Mouse (Mus musculus): Measurements from ENCODE around the gene Ly6g5c. TPM values are rescaled to one million over a fixed set of nuclear protein-coding genes. Genes with fewer than 3 reads are reported as not detected.

The Ly6g5c gene
- polyA plus RNA-seq (2016; fragmentation: Nextera tagmentation; extraction: Ambion mirVana), result not detected in 2 replicates

GRCm38 (mm10) chr17:35108097-35108496 lies at the start of gene Ly6g5c:
TSS of gene Ly6g5c (plus strand) at chr17:35108279.
- ATAC-seq (ENCODE audit: insufficient number of reproducible peaks, low FRiP score), result no peak

GRCm38 (mm10) chr17:35058316-35058715 lies 49.8 kb upstream of the Ly6g5c start:
- H3K9me3 ChIP-seq (replicated peaks), result no peaks in the 10 kb centered on the region; the same call in 1 of the 2 replicates
- H3K9ac ChIP-seq, result 0 out of 2 replicates have a peak overlapping the region, but pooled peaks have one; percentile 3
- 0 out of 2 replicates have a peak overlapping the region, but pooled peaks have one; percentile 76 for H3K4me3 ChIP-seq
- peaks cover 25% of the 10 kb centered on the region for H3K4me1 ChIP-seq (replicated peaks)
- WGBS, result 63% methylated on average over 9 of the region's 9 CpGs
- peaks cover 7% of the 10 kb centered on the region; the same call in 1 of the 2 replicates for H3K27me3 ChIP-seq (replicated peaks)
- peak overlapping the region; percentile 96 for H3K4me2 ChIP-seq
- ATAC-seq (ENCODE audit: insufficient number of reproducible peaks, low FRiP score), result no peak
- peaks cover 80% of the 10 kb centered on the region for H3K36me3 ChIP-seq
- peak overlapping the region; percentile 95 for H3K27ac ChIP-seq (ENCODE audit: poor library complexity, severe bottlenecking)

More at GRCm38 (mm10) chr17:35108097-35108496, at the start of gene Ly6g5c:
- Histone ChIP-seq H3K4me1 (replicated peaks) (peaks cover 6% of the 10 kb centered on the region), H3K4me3 (no peak within 1 kb of the TSS), H3K4me2 (no peak within 1 kb of the TSS), H3K27me3 (replicated peaks) (0 out of 2 replicates have a peak, but pooled peaks cover 3% of the 10 kb centered on the region), H3K36me3 (peaks cover 9% of the 10 kb centered on the region), H3K9ac (no peak within 1 kb of the TSS), H3K27ac (ENCODE audit: poor library complexity, severe bottlenecking) (no peak within 1 kb of the TSS), H3K9me3 (replicated peaks) (no peaks in the 10 kb centered on the region)
- WGBS, result 78% methylated on average over 6 of the region's 6 CpGs

- peaks cover 16% of the 10 kb centered on the region for H3K27me3 ChIP-seq (replicated peaks)
- under 1% methylated on average over 57 of the region's 57 CpGs for WGBS
- H3K4me1 ChIP-seq (replicated peaks), result peaks cover 28% of the 10 kb centered on the region
- H3K27ac ChIP-seq (ENCODE audit: poor library complexity, severe bottlenecking), result peak within 1 kb of the TSS; percentile 95
- ATAC-seq (ENCODE audit: insufficient number of reproducible peaks, low FRiP score), result peak; percentile 95
- H3K36me3 ChIP-seq, result peaks cover 72% of the 10 kb centered on the region
- peak within 1 kb of the TSS; percentile 92 for H3K9ac ChIP-seq
- H3K9me3 ChIP-seq (replicated peaks), result no peaks in the 10 kb centered on the region; the same call in 1 of the 2 replicates
- peak within 1 kb of the TSS; percentile 96 for H3K4me2 ChIP-seq
- peak within 1 kb of the TSS; percentile 76 for H3K4me3 ChIP-seq
Measured at GRCm38 (mm10) chr17:35058911-35059892, 48.9 kb upstream of the Ly6g5c start, which contains the start of gene Ddah2. TSS of gene Ddah2 (plus strand) at chr17:35059035.

- Histone ChIP-seq H3K27me3 (replicated peaks) (peaks cover 24% of the 10 kb centered on the region), H3K4me1 (replicated peaks) (peaks cover 34% of the 10 kb centered on the region), H3K9ac (peak overlapping the region; percentile 92), H3K9me3 (replicated peaks) (no peaks in the 10 kb centered on the region), H3K27ac (ENCODE audit: poor library complexity, severe bottlenecking) (no peak overlapping the region), H3K4me2 (peak overlapping the region; percentile 96), H3K36me3 (peaks cover 64% of the 10 kb centered on the region), H3K4me3 (peak overlapping the region; percentile 76)
- ATAC-seq (ENCODE audit: insufficient number of reproducible peaks, low FRiP score), result no peak
- 28% methylated on average over 14 of the region's 14 CpGs for WGBS
Measured at GRCm38 (mm10) chr17:35060071-35060470, 48.0 kb upstream of the Ly6g5c start.

- no peak overlapping the region for H3K27ac ChIP-seq (ENCODE audit: poor library complexity, severe bottlenecking)
- WGBS, result 61% methylated on average over 22 of the region's 22 CpGs
- H3K9ac ChIP-seq, result 0 out of 2 replicates have a peak overlapping the region, but pooled peaks have one; percentile 92
- no peaks in the 10 kb centered on the region for H3K9me3 ChIP-seq (replicated peaks)
- H3K4me2 ChIP-seq, result peak overlapping the region; percentile 96
- H3K36me3 ChIP-seq, result peaks cover 57% of the 10 kb centered on the region
- H3K4me3 ChIP-seq, result peak overlapping the region; percentile 76
- no peak for ATAC-seq (ENCODE audit: insufficient number of reproducible peaks, low FRiP score)
- peaks cover 32% of the 10 kb centered on the region for H3K27me3 ChIP-seq (replicated peaks)
- H3K4me1 ChIP-seq (replicated peaks), result peaks cover 40% of the 10 kb centered on the region
Measured at GRCm38 (mm10) chr17:35060737-35061297, 47.3 kb upstream of the Ly6g5c start.

GRCm38 (mm10) chr17:35061299-35061698 lies 46.8 kb upstream of the Ly6g5c start:
- no peak for ATAC-seq (ENCODE audit: insufficient number of reproducible peaks, low FRiP score)
- no peaks in the 10 kb centered on the region for H3K9me3 ChIP-seq (replicated peaks)
- no peak overlapping the region for H3K9ac ChIP-seq
- no peak overlapping the region for H3K4me3 ChIP-seq
- no peak overlapping the region for H3K27ac ChIP-seq (ENCODE audit: poor library complexity, severe bottlenecking)
- H3K27me3 ChIP-seq (replicated peaks), result peaks cover 37% of the 10 kb centered on the region
- H3K4me1 ChIP-seq (replicated peaks), result peaks cover 42% of the 10 kb centered on the region
- no peak overlapping the region for H3K4me2 ChIP-seq
- 80% methylated on average over 8 of the region's 8 CpGs for WGBS
- H3K36me3 ChIP-seq, result peaks cover 52% of the 10 kb centered on the region

GRCm38 (mm10) chr17:35063466-35063865 lies 44.6 kb upstream of the Ly6g5c start:
- Histone ChIP-seq H3K27ac (ENCODE audit: poor library complexity, severe bottlenecking) (no peak overlapping the region), H3K4me1 (replicated peaks) (peaks cover 39% of the 10 kb centered on the region), H3K4me2 (no peak overlapping the region), H3K9ac (no peak overlapping the region), H3K9me3 (replicated peaks) (no peaks in the 10 kb centered on the region), H3K4me3 (no peak overlapping the region), H3K27me3 (replicated peaks) (peaks cover 57% of the 10 kb centered on the region), H3K36me3 (peaks cover 32% of the 10 kb centered on the region)
- WGBS, result 91% methylated on average over 3 of the region's 3 CpGs
- ATAC-seq (ENCODE audit: insufficient number of reproducible peaks, low FRiP score), result no peak

- peak overlapping the region; percentile 38 for H3K4me3 ChIP-seq
- peaks cover 32% of the 10 kb centered on the region for H3K36me3 ChIP-seq
- no peaks in the 10 kb centered on the region for H3K9me3 ChIP-seq (replicated peaks)
- H3K27me3 ChIP-seq (replicated peaks), result peaks cover 65% of the 10 kb centered on the region
- no peak for ATAC-seq (ENCODE audit: insufficient number of reproducible peaks, low FRiP score)
- no peak overlapping the region for H3K9ac ChIP-seq
- peak overlapping the region; percentile 73 for H3K4me2 ChIP-seq
- H3K27ac ChIP-seq (ENCODE audit: poor library complexity, severe bottlenecking), result no peak overlapping the region
- peaks cover 36% of the 10 kb centered on the region for H3K4me1 ChIP-seq (replicated peaks)
- whole genome bisulfite sequencing, result 26% methylated on average over 10 of the region's 10 CpGs
Measured at GRCm38 (mm10) chr17:35064378-35064877, 43.7 kb upstream of the Ly6g5c start.

GRCm38 (mm10) chr17:35064951-35065947 lies 42.8 kb upstream of the Ly6g5c start, which contains the start of gene Ly6g6c:
TSS of gene Ly6g6c (plus strand) at chr17:35065388.
- peaks cover 68% of the 10 kb centered on the region for H3K27me3 ChIP-seq (replicated peaks)
- H3K9me3 ChIP-seq (replicated peaks), result no peaks in the 10 kb centered on the region
- peak within 1 kb of the TSS; percentile 54 for H3K9ac ChIP-seq
- peak within 1 kb of the TSS; percentile 38 for H3K4me3 ChIP-seq
- no peak within 1 kb of the TSS for H3K27ac ChIP-seq (ENCODE audit: poor library complexity, severe bottlenecking)
- H3K4me2 ChIP-seq, result peak within 1 kb of the TSS; percentile 73
- peaks cover 30% of the 10 kb centered on the region for H3K4me1 ChIP-seq (replicated peaks)
- WGBS, result under 1% methylated on average over 48 of the region's 48 CpGs
- peaks cover 29% of the 10 kb centered on the region for H3K36me3 ChIP-seq
- ATAC-seq (ENCODE audit: insufficient number of reproducible peaks, low FRiP score), result peak; percentile 27; the same call in 1 of the 2 replicates

GRCm38 (mm10) chr17:35066084-35066483 lies 42.0 kb upstream of the Ly6g5c start, which contains the start of gene Mpig6b:
TSS of gene Mpig6b (minus strand) at chr17:35066184.
- Histone ChIP-seq H3K4me1 (replicated peaks) (peaks cover 23% of the 10 kb centered on the region), H3K27me3 (replicated peaks) (peaks cover 68% of the 10 kb centered on the region), H3K9ac (peak within 1 kb of the TSS; percentile 54), H3K27ac (ENCODE audit: poor library complexity, severe bottlenecking) (no peak within 1 kb of the TSS), H3K4me2 (peak within 1 kb of the TSS; percentile 73), H3K9me3 (replicated peaks) (no peaks in the 10 kb centered on the region), H3K36me3 (peaks cover 21% of the 10 kb centered on the region), H3K4me3 (peak within 1 kb of the TSS; percentile 38)
- ATAC-seq (ENCODE audit: insufficient number of reproducible peaks, low FRiP score), result no peak
- 36% methylated on average over 10 of the region's 10 CpGs for WGBS

Data from heart, embryonic 12.5 days (tissue).